Mouse (Mus musculus) limb, embryonic 11.5 days (tissue): Measurements from ENCODE around the gene Slc15a1. TPM values are rescaled to one million over a fixed set of nuclear protein-coding genes. Genes with fewer than 3 reads are reported as not detected.

Experiments
- polyA plus RNA-seq: library from polyadenylated mRNA; unstranded; fragments of >200 nt; fragmentation: Nextera tagmentation; extraction: Ambion mirVana; gene quantifications from 2 replicates; pipeline ENCODE4 v1.2.1, GENCODE M21; 2014

Slc15a1 gene
- polyA plus RNA-seq, 1 experiment from 2014 or later: not detected

Other genes with a start within 250 kb of the Slc15a1 start
- gene Stk24, start 125.2 kb downstream of the Slc15a1 start, polyA plus RNA-seq: 45.3 and 51.5 TPM in 2 replicates